Mouse (Mus musculus) frontal cortex, postnatal 25 days (tissue): ENCODE data around the gene Ap1g1.
"Not testable (repeated sequence)": the region's sequence is repeated elsewhere in the genome, so short reads cannot be mapped to it uniquely, and the experiment has no call there.

Source experiments
- DNase-seq, 2 experiments: peaks; one replicate each; pipeline ENCODE4 v3.0.0; 2022; ENCODE audit warnings: low spot score in 2 of 2

Ap1g1 gene

DNA sequence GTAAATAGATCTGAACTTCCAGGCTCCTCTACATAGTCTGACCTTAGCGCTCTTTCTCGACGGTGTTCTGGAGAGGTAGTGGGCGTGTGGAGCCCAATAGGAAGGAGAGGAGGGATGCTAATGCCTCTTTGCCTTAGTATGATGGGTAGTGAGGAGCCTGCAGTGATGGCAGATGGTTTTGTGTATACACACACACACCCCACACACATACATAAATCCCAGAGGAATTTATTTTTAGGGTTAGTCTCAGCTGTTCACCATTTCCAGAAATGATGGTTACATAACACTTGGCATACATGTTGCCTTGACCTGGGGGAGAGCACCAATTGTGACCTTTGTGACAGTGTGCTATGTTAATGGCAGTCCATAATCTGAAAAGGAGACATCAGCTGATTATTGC, 87.2 kb downstream of the Ap1g1 start:
- DNase-seq: no peak

DNA sequence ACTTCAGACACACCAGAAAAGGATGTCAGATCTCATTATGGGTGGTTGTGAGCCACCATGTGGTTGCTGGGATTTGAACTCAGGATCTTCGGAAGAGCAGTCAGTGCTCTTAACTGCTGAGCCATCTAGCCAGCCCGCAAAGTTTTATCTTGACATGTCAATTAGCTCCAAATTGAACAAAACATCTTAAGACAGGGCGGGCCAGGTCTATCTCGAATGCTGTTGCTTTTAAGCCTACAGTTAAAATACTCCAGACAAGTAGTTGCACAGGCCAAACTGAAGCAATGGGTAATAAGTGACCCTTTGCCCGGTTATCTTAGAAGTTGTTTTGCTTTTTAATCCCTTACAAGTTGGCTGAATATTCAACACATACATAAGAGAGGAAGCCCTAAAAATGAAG, 88.3 kb downstream of the Ap1g1 start:
- no peak for DNase-seq

DNA sequence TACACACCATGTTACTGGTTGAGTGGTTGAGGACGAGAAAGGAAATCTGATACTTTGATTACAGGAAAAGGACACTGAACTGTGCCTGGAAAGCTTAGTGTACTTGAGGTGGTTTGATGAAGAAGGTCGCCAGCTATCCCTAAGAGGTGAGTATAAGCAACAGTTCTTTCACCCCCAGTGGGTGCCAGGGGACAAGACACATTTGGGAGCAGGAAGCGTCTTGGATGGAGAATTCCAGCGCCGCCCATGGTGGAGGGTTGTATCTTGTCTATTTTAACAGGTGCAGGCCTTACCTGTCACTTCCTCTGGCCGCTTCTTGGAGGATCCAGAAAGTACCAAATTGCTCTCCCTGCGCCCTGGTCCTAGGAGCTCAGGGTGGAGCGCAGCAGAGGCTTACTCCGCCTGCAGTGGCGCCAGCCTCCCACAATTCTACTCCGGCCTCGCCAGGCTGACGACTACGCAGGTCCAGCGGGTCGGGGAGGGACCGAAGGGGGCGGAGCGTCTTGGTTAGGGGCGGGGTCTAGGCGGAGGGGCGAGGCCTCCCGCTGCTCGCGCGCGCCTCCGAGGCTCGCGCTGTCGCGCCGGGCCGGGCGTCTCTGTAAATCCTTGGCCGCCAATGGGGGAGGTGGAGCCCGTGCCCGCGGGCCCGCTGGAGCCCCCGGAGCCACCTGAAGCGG, 89.8 kb downstream of the Ap1g1 start, which contains the start of gene Phlpp2:
Gene Phlpp2, plus strand, starts transcription at position 540 of the 677 bp plus-strand sequence.
- peak; percentile 69 to 86 for DNase-seq

DNA sequence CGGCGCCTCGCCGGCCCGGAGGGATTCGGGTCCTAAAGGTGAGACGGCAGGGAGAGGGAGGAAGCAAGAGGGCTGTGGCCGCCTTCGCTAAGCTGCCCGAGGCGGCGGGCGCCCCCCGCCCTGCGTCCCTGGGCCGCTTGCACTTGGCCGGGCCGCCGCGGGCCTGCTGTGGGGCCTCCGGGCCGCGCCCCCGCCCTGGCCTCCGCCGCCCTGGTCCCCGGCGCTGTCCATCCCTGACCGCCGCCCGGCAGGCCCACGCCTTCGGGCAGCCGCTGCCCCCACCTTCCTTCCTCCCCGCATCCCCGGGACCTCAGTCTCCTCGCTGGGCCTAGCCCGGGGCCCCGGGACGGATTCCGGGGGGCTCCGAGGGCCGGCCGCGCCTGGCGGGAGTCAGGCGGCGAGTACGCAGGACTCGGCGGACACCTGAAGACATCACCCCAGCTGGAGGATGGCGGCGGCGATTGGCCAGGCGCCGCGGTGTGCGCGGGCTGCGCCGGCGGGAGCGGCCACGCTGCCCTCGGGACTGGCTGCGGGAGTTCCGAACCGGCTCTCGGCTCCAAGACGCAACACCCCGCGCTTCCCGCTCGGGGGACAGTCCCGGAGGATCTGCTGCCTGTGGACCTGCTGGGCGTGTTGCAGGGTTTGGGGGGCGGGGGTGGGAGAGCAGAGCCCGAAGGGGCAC, 90.5 kb downstream of the Ap1g1 start:
- peak; percentile 32 to 49 for DNase-seq

DNA sequence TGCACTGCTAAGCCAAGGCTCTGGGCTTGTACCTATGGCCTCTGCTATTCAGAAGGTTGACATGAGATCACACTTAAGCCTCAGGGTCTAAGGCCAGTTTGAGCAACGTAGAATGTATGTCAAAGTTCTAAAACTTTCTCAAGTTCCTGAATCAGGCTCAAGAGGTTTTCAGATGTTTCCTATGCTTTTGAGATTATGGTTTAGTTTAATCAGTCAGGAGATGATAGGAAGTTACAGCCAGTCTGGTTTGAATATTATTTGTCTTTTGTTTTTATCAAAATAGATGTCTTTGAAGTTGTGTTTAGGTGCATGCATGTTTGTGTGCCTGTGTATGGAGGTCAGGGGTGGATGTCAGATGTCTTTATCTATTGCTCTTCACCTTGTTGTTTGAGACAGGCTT, 92.7 kb downstream of the Ap1g1 start:
- no peak for DNase-seq

DNA sequence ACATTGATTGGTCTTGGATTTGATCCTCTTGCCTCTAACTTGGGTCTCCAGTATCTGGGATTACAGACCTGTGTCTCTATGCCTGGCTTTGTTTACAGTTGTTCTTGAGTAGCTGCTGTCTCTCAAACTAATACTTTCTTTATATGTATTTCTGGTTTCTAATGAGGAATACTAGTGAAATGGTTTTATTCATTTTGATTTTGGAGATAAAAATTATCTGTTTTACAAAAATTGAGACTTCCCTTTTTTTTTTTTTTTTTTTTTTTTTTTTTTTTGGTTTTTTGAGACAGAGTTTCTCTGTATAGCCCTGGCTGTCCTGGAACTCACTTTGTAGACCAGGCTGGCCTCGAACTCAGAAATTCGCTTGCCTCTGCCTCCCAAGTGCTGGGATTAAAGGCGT, 95.4 kb downstream of the Ap1g1 start:
- DNase-seq: not testable (repeated sequence)

DNA sequence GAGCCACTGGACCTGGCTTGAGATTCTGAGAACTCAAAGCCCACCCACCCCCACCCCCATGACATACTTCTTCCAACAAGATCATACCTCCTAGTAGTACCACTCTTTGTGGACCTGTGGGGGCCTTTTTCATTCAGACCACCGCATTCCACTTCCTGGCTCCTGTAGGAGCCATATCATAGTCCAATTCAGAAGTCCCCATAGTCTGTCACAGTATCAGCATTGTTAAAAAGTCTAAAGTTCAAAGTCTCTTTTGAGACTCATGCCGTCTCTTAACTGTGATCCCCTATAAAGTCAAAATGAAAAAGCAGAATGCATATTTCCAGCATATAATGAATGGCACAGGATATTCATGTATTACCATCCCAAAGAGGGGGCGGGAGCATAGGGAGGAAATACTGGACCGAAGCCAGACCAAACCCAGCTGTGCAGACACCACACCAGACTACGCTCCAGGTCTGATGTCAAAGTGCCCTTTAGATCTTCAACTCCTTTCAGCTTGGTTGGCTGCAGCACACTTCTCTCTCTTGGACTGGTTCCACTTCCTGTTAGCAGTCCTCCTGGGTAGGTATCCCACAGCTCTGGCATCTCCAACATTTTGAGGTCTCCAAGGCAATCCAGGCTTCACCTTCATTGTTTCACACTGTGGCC, 101.8 kb downstream of the Ap1g1 start:
- no peak for DNase-seq

DNA sequence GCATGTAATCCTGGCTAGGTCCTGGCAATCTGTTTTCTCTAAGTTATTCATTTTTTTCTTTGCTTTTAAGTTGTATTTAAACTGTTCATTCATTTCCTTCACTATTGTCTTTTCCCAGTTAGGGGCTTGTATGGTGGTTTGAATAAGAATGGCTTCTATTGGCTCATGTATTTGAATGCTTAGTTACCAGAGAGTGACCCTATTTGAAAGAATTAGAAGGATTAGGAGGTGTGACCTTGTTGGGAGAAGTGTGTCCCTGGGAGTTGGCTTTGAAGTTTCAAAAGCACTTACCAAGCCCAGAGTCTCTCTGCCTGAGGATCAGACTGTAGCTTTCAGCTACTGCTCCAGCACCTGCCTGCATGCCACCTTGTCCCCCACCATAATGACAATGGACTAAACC, 106.9 kb downstream of the Ap1g1 start:
- DNase-seq: no peak

DNA sequence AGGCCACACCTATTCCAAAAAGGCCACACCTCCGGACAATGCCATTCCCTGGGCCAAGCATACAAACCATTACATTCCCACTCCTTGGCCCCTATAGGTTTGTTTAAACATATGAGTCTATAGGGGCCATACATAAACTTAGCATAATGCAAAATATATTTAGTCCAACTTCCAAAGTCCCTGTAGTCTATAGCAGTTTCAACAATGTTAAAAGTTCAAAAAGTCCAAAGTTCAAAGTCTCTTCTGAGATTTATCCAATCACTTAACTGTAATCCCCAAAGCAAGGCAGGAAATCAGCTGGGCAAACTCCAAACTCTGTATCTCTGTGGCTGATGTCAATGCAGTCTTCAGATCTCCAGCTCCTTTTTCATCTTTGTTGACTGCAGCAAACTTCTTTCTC, 110.9 kb downstream of the Ap1g1 start:
- no peak for DNase-seq

DNA sequence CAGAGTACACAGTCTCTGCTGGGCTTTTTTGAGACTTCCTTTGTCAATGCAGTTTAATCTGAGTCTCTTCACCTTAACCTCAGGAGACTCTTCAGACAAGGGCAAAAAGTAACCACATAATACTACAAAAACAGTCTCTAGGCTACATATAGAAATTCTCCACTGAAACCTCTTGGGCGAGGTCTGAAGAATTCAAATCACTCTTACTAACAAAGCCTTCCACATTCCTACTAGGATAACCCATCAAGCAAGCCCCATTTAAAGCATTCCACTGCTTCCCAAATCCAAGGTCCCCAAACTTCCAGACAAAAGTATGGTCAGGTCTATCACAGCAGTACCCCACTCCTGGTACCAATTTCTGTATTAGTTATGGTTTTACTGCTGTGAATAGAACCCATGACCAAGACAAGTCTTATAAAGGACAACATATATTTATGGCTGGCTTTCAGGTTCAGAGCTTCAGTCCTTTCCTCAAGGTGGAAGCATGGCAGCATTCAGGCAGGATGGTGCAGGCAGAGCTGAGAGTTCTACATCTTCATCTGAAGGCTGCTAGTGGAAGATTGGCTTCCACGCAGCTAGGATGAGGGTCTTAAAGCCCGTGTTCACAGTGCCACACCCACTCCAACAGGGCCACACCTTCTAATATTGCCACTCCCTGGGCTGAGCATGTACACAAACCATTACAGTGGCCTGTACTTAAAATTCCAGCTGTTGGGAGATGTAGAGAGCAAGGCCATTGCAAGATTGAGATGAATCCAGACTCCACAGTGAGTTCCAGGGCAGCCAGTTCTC, 112.6 kb downstream of the Ap1g1 start:
- DNase-seq: no peak

DNA sequence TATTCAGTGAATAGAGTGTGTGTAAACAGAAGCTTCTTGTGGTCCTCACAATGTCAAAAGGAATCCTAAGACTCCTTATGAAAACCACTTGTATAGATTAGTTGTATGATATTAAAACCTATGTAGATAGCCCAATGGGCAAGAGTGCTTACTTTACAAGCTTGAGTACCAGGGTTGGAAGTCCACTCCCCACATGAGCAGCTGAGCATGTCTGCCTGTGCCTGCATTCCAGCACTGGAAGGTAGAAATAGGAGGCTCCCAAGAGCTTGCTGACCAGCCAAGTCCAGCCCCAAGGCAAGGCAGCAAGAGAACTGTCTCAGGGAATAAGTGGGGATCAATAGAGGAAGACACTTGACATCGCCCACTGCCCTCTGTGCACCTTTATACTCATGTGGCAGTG, 116.3 kb downstream of the Ap1g1 start:
- no peak for DNase-seq

DNA sequence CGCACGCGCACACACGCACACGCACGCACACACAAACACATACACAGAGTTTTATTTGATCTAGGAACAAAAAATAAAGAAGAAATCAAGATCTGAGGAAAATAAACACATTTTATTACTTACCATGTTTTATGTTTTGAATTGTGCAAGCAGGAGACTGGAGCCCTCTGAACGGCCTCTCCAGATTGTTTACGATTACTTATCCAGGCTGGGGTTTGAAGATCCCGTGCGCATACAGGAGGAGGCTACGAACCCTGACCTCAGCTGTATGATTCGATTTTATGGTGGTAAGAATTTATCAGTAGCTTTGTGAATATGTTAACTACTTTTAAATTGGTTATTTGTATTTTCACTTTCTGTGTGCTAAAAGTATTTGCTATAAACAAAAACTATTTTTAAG, 117.0 kb downstream of the Ap1g1 start:
- no peak for DNase-seq

DNA sequence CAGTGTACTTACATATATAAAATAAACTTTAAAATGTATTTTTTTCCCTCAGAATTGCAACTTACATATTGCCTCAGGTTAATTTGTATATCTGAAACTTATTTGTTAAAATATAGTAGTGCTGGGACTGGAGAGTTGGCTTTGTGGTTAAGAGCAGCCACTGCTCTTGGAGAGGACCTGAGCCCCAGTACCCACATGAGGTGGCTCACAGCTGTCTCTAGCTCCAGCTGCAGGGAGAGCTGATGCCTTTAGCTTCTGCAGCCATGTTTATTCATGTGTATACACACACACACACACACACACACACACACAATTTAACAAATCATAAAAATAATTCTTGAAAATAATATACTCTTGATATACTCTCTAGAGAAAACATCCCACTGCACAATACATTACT, 124.0 kb downstream of the Ap1g1 start:
- DNase-seq: no peak

DNA sequence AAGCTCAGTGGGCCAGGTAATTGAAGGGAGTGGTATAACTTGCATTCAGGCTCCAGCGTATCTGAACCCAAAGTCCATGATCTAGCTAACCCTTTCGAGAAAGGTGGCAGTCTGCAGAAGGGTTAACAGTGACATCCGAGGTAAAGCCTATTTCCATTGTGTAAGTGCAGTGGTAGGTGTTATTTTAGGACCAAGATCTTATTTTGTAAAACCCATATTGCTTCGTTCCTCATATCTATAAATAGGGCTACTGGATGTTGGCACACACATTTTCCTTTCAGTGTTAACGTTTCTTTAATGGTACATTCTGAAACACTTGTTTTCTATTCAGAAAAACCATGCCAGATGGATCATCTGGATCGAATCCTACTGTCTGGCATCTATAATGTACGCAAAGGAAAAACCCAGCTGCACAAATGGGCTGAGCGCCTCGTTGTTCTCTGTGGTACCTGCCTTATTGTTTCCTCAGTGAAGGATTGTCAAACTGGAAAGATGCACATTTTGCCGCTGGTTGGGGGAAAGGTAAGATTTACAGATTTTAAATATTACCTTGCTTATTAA, 125.6 kb downstream of the Ap1g1 start:
- no peak for DNase-seq

DNA sequence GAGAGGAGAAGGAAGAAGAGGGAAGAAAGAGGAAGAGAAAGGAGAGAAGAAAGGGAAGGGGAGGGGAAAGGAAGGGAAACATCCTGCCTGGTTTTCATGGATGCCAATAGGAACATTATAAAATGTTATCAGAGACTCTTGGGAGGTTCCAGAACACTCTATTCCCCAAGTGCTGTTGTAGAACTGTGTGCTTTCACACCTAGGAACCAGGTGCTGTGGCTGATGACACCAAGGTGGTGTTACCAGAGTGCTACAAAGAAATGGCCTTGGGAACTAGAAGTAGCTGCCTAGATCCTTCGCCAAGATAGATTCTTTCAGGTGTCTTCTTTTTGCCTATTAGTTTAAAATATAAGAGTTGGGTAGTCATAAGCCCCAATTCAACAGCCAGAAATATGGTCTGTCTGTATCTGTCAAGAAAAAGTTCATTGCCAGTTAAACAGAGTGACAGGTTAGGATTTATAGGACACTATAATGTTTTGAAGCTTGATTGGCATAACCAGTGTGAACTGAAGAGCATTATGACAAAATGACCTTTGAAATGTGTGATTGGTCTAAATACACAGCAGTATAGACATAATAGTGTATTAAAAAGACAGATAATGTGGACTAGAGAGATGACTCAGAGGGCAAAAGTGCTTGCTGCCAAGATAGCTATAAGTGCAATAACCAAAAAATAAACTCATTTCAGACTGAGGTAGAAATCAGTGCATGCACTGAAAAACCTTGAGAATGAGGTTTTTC, 126.7 kb downstream of the Ap1g1 start:
- no peak for DNase-seq

DNA sequence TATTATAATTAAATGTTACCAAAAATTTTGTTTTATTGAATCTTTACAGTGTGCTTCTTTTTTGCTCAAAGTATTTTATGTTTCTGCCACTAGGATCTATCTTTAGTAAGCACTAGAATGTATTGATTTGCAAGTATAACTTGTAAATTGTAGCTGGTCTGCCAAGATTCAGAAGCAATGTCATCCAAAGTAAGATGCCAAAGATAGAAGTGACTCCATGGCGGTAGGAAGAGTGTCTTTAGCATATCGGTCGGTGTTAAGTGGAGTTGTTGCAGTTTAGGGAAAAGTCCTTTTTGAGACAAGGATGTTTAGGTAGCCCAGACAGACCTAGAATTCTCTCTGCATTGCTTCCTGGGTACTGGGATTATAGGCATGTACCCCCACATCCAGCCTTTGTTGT, 128.6 kb downstream of the Ap1g1 start:
- no peak for DNase-seq

DNA sequence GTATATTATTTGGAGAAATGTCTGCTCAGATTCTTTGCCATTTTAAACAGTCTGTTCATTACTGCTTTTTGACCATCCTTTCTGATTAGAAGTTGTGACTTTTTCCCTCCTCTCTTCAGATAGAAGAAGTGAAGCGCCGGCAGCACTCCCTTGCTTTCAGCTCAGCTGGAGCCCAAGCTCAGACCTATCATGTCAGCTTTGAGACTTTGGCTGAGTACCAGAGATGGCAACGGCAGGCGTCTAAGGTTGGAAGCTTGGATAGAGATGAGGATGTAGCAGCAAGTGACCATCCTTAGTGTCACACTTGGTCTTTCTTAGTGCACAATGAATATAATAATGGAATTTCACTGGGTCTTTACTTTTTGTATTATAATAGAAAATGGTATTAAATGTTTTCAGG, 129.0 kb downstream of the Ap1g1 start:
- no peak for DNase-seq
